Mouse (Mus musculus) stomach, embryonic 14.5 days (tissue): ENCODE measurements around the gene B3gat3. TPM values are rescaled to one million over a fixed set of nuclear protein-coding genes. Genes with fewer than 3 reads are reported as not detected.

Experiments
- ATAC-seq: fragments of 200-750 bp; cut with Nextera tagmentation; 2 replicates; pipeline ENCODE4 v1.8.0; 2017; ENCODE audit warnings: low read depth, moderate TSS enrichment; ENCODE audit not compliant: insufficient number of reproducible peaks, insufficient read depth, low FRiP score
- H3K27ac ChIP-seq: fragments of 300-500 bp; sonication (generic); 2 replicates; pipeline ENCODE4 v1.5.1; 2014; ENCODE audit warnings: mild to moderate bottlenecking, low read length, moderate library complexity, mixed read lengths
- H3K27me3 ChIP-seq: fragments of 300-500 bp; sonication (generic); 2 replicates; pipeline ENCODE4 v1.6.1; 2014; ENCODE audit warnings: low read length, control low read depth, mixed read lengths; ENCODE audit not compliant: control insufficient read depth, insufficient read depth
- H3K36me3 ChIP-seq: fragments of 300-500 bp; sonication (generic); 2 replicates; pipeline ENCODE4 v1.6.1; 2014; ENCODE audit warnings: mild to moderate bottlenecking, control low read depth, low read length, moderate library complexity, mixed read lengths; ENCODE audit not compliant: control insufficient read depth, insufficient read depth
- H3K4me1 ChIP-seq: fragments of 300-500 bp; sonication (generic); 2 replicates; pipeline ENCODE4 v1.6.1; 2014; ENCODE audit warnings: low read length, control low read depth, mixed read lengths; ENCODE audit not compliant: control insufficient read depth, insufficient read depth
- H3K4me2 ChIP-seq: fragments of 300-500 bp; sonication (generic); replicated peaks from 2 replicates; pipeline ENCODE4 v1.6.1; 2014; ENCODE audit warnings: low read depth, low read length, control low read depth
- H3K4me3 ChIP-seq: fragments of 300-500 bp; sonication (generic); 2 replicates; pipeline ENCODE4 v1.5.1; 2014; ENCODE audit warnings: low read depth, low read length, control low read depth
- H3K9ac ChIP-seq: fragments of 300-500 bp; sonication (generic); replicated peaks from 2 replicates; pipeline ENCODE4 v1.6.1; 2014; ENCODE audit warnings: low read depth, mild to moderate bottlenecking, control low read depth, low read length, moderate library complexity, mixed read lengths
- H3K9me3 ChIP-seq: fragments of 300-500 bp; sonication (generic); 2 replicates; pipeline ENCODE4 v1.6.1; 2016; ENCODE audit warnings: low read depth, low read length, control low read depth; ENCODE audit not compliant: control insufficient read depth
- WGBS: fragments of 180-500 bp; shearing (Covaris S2); extraction: QIAGEN DNeasy Blood & Tissue Kit; methylation state at CpG from one replicate; pipeline ENCODE4 v1.1.7; 2014; 5-methylcytosine and 5-hydroxymethylcytosine counted together
- polyA plus RNA-seq: library from polyadenylated mRNA; unstranded; fragments of >200 nt; fragmentation: Nextera tagmentation; extraction: Ambion mirVana; gene quantifications from 2 replicates; pipeline ENCODE4 v1.2.1, GENCODE M21; 2014

Gene B3gat3
- polyA plus RNA-seq, 1 experiment from 2014 or later = 35.7 TPM

GRCm38 (mm10) chr19:8929224-8930088 is 9.3 kb downstream of the B3gat3 start, which contains the start of the genes Rom1 and Eml3:
Gene Rom1 (minus strand): TSS chr19:8929356.
Gene Eml3 (plus strand): TSS chr19:8929552.
- Histone ChIP-seq H3K4me3 (peak within 1 kb of the TSS; percentile 85), H3K4me1 (peaks cover 10% of the 10 kb centered on the region; the same call in 1 of the 2 replicates), H3K9me3 (no peaks in the 10 kb centered on the region), H3K36me3 (peaks cover 38% of the 10 kb centered on the region), H3K27ac (peak within 1 kb of the TSS; percentile 81), H3K4me2 (peak within 1 kb of the TSS; percentile 73), H3K27me3 (no peaks in the 10 kb centered on the region), H3K9ac (peak within 1 kb of the TSS; percentile 68)
- WGBS = under 1% methylated on average over 72 of the region's 74 CpGs
- ATAC-seq = peak; percentile 78

- no peaks in the 10 kb centered on the region for H3K27me3 ChIP-seq
- H3K9me3 ChIP-seq = no peaks in the 10 kb centered on the region
- no peak for ATAC-seq
- peaks cover 10% of the 10 kb centered on the region; the same call in 1 of the 2 replicates for H3K4me1 ChIP-seq
- peak overlapping the region; percentile 85 for H3K4me3 ChIP-seq
- peak overlapping the region; percentile 68 for H3K9ac ChIP-seq
- peaks cover 38% of the 10 kb centered on the region for H3K36me3 ChIP-seq
- H3K27ac ChIP-seq = peak overlapping the region; percentile 81
- 7% methylated on average over 11 of the region's 11 CpGs for WGBS
- H3K4me2 ChIP-seq = peak overlapping the region; percentile 73
Observed at GRCm38 (mm10) chr19:8930117-8930516, 9.9 kb downstream of the B3gat3 start.

GRCm38 (mm10) chr19:8930771-8931170 is 10.6 kb downstream of the B3gat3 start:
- Histone ChIP-seq H3K4me1 (peaks cover 10% of the 10 kb centered on the region; the same call in 1 of the 2 replicates), H3K4me2 (peak overlapping the region; percentile 73), H3K9ac (peak overlapping the region; percentile 68; the same call in 1 of the 2 replicates), H3K27me3 (no peaks in the 10 kb centered on the region), H3K9me3 (no peaks in the 10 kb centered on the region), H3K4me3 (peak overlapping the region; percentile 85), H3K36me3 (peaks cover 39% of the 10 kb centered on the region), H3K27ac (no peak overlapping the region)
- ATAC-seq = no peak
- WGBS = 75% methylated on average over 7 of the region's 7 CpGs

- Histone ChIP-seq H3K9ac (no peak overlapping the region), H3K27me3 (no peaks in the 10 kb centered on the region), H3K9me3 (no peaks in the 10 kb centered on the region), H3K27ac (no peak overlapping the region), H3K4me1 (no peaks in the 10 kb centered on the region; the same call in 1 of the 2 replicates), H3K36me3 (peaks cover 47% of the 10 kb centered on the region), H3K4me3 (no peak overlapping the region), H3K4me2 (no peak overlapping the region)
- 85% methylated on average over 2 of the region's 2 CpGs for WGBS
- ATAC-seq = no peak
Observed at GRCm38 (mm10) chr19:8936736-8937135, 16.6 kb downstream of the B3gat3 start.

GRCm38 (mm10) chr19:8940526-8941133 is 20.5 kb downstream of the B3gat3 start:
- H3K4me3 ChIP-seq = 0 out of 2 replicates have a peak overlapping the region, but pooled peaks have one; percentile 98
- H3K4me2 ChIP-seq = peak overlapping the region; percentile 64
- no peak for ATAC-seq
- peaks cover 24% of the 10 kb centered on the region for H3K4me1 ChIP-seq
- H3K27me3 ChIP-seq = no peaks in the 10 kb centered on the region
- H3K27ac ChIP-seq = peak overlapping the region; percentile 17; the same call in 1 of the 2 replicates
- peaks cover 39% of the 10 kb centered on the region for H3K36me3 ChIP-seq
- WGBS = 80% methylated on average over 15 of the region's 15 CpGs
- peak overlapping the region; percentile 98; the same call in 1 of the 2 replicates for H3K9ac ChIP-seq
- no peaks in the 10 kb centered on the region for H3K9me3 ChIP-seq

GRCm38 (mm10) chr19:8941136-8941514 is 21.0 kb downstream of the B3gat3 start:
- ATAC-seq = peak; percentile 10; the same call in 1 of the 2 replicates
- H3K4me2 ChIP-seq = peak overlapping the region; percentile 64
- H3K4me1 ChIP-seq = peaks cover 24% of the 10 kb centered on the region
- peaks cover 40% of the 10 kb centered on the region for H3K36me3 ChIP-seq
- H3K27ac ChIP-seq = peak overlapping the region; percentile 17; the same call in 1 of the 2 replicates
- H3K4me3 ChIP-seq = peak overlapping the region; percentile 98
- H3K27me3 ChIP-seq = no peaks in the 10 kb centered on the region
- H3K9me3 ChIP-seq = no peaks in the 10 kb centered on the region
- peak overlapping the region; percentile 98 for H3K9ac ChIP-seq
- WGBS = 32% methylated on average over 10 of the region's 10 CpGs

GRCm38 (mm10) chr19:8941515-8942217 is 21.5 kb downstream of the B3gat3 start, which contains the start of gene Mta2:
Gene Mta2 (plus strand): TSS chr19:8941875.
- Histone ChIP-seq H3K9ac (peak within 1 kb of the TSS; percentile 98), H3K9me3 (no peaks in the 10 kb centered on the region), H3K4me3 (peak within 1 kb of the TSS; percentile 98), H3K27ac (peak within 1 kb of the TSS; percentile 99), H3K27me3 (no peaks in the 10 kb centered on the region), H3K36me3 (peaks cover 45% of the 10 kb centered on the region), H3K4me2 (peak within 1 kb of the TSS; percentile 64), H3K4me1 (peaks cover 24% of the 10 kb centered on the region)
- WGBS = under 1% methylated on average over 62 of the region's 64 CpGs
- peak; percentile 92 for ATAC-seq
